Mouse (Mus musculus) heart, postnatal 0 days (tissue): Measurements from ENCODE around the gene Rhno1. TPM values are rescaled to one million over a fixed set of nuclear protein-coding genes. Genes with fewer than 3 reads are reported as not detected.

Source experiments
- ATAC-seq: fragments of 200-750 bp; cut with Nextera tagmentation; 2 replicates; pipeline ENCODE4 v1.8.0; 2017; ENCODE audit warnings: low read depth, moderate number of reproducible peaks, moderate library complexity; ENCODE audit not compliant: insufficient read depth
- DNase-seq: peaks from one replicate; pipeline ENCODE4 v3.0.0-alpha.2; 2016; ENCODE audit warnings: low spot score
- H3K27ac ChIP-seq: fragments of 300-500 bp; sonication (generic); 2 replicates; pipeline ENCODE4 v1.5.1; 2014; ENCODE audit warnings: low read depth, mild to moderate bottlenecking
- H3K27me3 ChIP-seq: fragments of 300-500 bp; sonication (generic); 2 replicates; pipeline ENCODE4 v1.6.1; 2014; ENCODE audit warnings: low read length, mixed read lengths; ENCODE audit not compliant: control insufficient read depth, insufficient read depth
- H3K36me3 ChIP-seq: fragments of 300-500 bp; sonication (generic); replicated peaks from 2 replicates; pipeline ENCODE4 v1.6.1; 2014; ENCODE audit warnings: low read length, mixed read lengths; ENCODE audit not compliant: control insufficient read depth, insufficient read depth
- H3K4me1 ChIP-seq: fragments of 300-500 bp; sonication (generic); 2 replicates; pipeline ENCODE4 v1.6.1; 2014; ENCODE audit warnings: antibody characterized with exemption; ENCODE audit not compliant: control insufficient read depth, insufficient read depth
- H3K4me2 ChIP-seq: fragments of 300-500 bp; sonication (generic); 2 replicates; pipeline ENCODE4 v1.6.1; 2014; ENCODE audit warnings: low read depth, mild to moderate bottlenecking, low read length, moderate library complexity
- H3K4me3 ChIP-seq: fragments of 300-500 bp; sonication (generic); 2 replicates; pipeline ENCODE4 v1.5.1; 2014; ENCODE audit warnings: low read depth, low read length
- H3K9ac ChIP-seq: fragments of 300-500 bp; sonication (generic); replicated peaks from 2 replicates; pipeline ENCODE4 v1.6.1; 2014; ENCODE audit warnings: low read depth, low read length, mixed read lengths
- H3K9me3 ChIP-seq: fragments of 300-500 bp; sonication (generic); replicated peaks from 2 replicates; pipeline ENCODE4 v1.6.1; 2016; ENCODE audit warnings: low read length; ENCODE audit not compliant: control insufficient read depth
- CTCF ChIP-seq: IDR thresholded peaks from 2 replicates; pipeline ENCODE4 v1.5.1; 2016; ENCODE audit warnings: antibody characterized with exemption, control low read depth, low read depth
- EP300 ChIP-seq: IDR thresholded peaks from 2 replicates; pipeline ENCODE4 v1.6.1; 2016; ENCODE audit warnings: antibody characterized with exemption, low read depth
- WGBS: fragments of 180-500 bp; shearing (Covaris S2); extraction: QIAGEN DNeasy Blood & Tissue Kit; methylation state at CpG from one replicate; pipeline ENCODE4 v1.1.7; 2014; 5-methylcytosine and 5-hydroxymethylcytosine counted together
- polyA plus RNA-seq: library from polyadenylated mRNA; unstranded; fragments of >200 nt; fragmentation: Nextera tagmentation; extraction: Ambion mirVana; gene quantifications from 2 replicates; pipeline ENCODE4 v1.2.1, GENCODE M21; 2015
- total RNA-seq: library from RNA; depleted of rRNA; stranded (reverse); fragments of >200 nt; gene quantifications from 2 replicates; pipeline ENCODE4 v1.2.3, GENCODE M21; 2014; ENCODE audit warnings: low replicate concordance

Gene Rhno1
- total and polyA plus RNA-seq, 2 experiments from 2014 or later: 22.6 to 34.7 TPM

- Histone ChIP-seq H3K27ac (no peak within 1 kb of the TSS), H3K36me3 (peaks cover 46% of the 10 kb centered on the region), H3K9me3 (no peaks in the 10 kb centered on the region), H3K27me3 (no peaks in the 10 kb centered on the region), H3K4me3 (no peak within 1 kb of the TSS), H3K4me1 (no peaks in the 10 kb centered on the region), H3K9ac (no peak within 1 kb of the TSS), H3K4me2 (no peak within 1 kb of the TSS)
- TF ChIP-seq CTCF: no peak
- TF ChIP-seq EP300: no peak
- DNase-seq (peak; percentile 43), ATAC-seq (peak; percentile 75)
- 37% methylated on average over 6 of the region's 6 CpGs for WGBS
Observed at GRCm38 (mm10) chr6:128375192-128375591, 12.5 kb upstream of the Rhno1 start, which contains the start of the genes Tex52 and Gm44596. TSS of gene Tex52 (plus strand) at chr6:128375456. TSS of gene Gm44596 (plus strand) at chr6:128375503.

- H3K27me3 ChIP-seq: no peaks in the 10 kb centered on the region
- TF ChIP-seq CTCF (no peak), EP300 (no peak)
- ATAC-seq (no peak), DNase-seq (no peak)
- 64% methylated on average over 5 of the region's 5 CpGs for WGBS
- H3K9ac ChIP-seq: no peak overlapping the region
- H3K27ac ChIP-seq: no peak overlapping the region
- no peak overlapping the region for H3K4me3 ChIP-seq
- no peaks in the 10 kb centered on the region for H3K9me3 ChIP-seq
- no peaks in the 10 kb centered on the region for H3K4me1 ChIP-seq
- peaks cover 84% of the 10 kb centered on the region for H3K36me3 ChIP-seq
- H3K4me2 ChIP-seq: no peak overlapping the region
Observed at GRCm38 (mm10) chr6:128370040-128370439, 7.3 kb upstream of the Rhno1 start.

- TF ChIP-seq EP300 (no peak), CTCF (no peak)
- Histone ChIP-seq H3K4me3 (no peak overlapping the region), H3K27me3 (no peaks in the 10 kb centered on the region), H3K9ac (no peak overlapping the region), H3K27ac (no peak overlapping the region), H3K36me3 (peaks cover 51% of the 10 kb centered on the region), H3K4me1 (peaks cover 13% of the 10 kb centered on the region; the same call in 1 of the 2 replicates), H3K9me3 (no peaks in the 10 kb centered on the region), H3K4me2 (no peak overlapping the region)
- no peak for DNase-seq
- WGBS: 82% methylated on average over 5 of the region's 5 CpGs
- ATAC-seq: no peak
Observed at GRCm38 (mm10) chr6:128366466-128366865, 3.8 kb upstream of the Rhno1 start.

- WGBS: 62% methylated on average over 6 of the region's 6 CpGs
Observed at GRCm38 (mm10) chr6:128364721-128365120, 2.0 kb upstream of the Rhno1 start.

GRCm38 (mm10) chr6:128363007-128363825, 505 bp upstream of the Rhno1 start:
- no peaks in the 10 kb centered on the region for H3K27me3 ChIP-seq
- DNase-seq: no peak

More at GRCm38 (mm10) chr6:128364721-128365120, 2.0 kb upstream of the Rhno1 start:
- Histone ChIP-seq H3K4me3 (no peak overlapping the region), H3K27me3 (no peaks in the 10 kb centered on the region), H3K36me3 (peaks cover 33% of the 10 kb centered on the region), H3K4me2 (no peak overlapping the region), H3K9ac (no peak overlapping the region), H3K27ac (no peak overlapping the region), H3K9me3 (no peaks in the 10 kb centered on the region), H3K4me1 (peaks cover 15% of the 10 kb centered on the region; the same call in 1 of the 2 replicates)
- no peak for DNase-seq
- ATAC-seq: no peak
- no peak for TF ChIP-seq CTCF
- TF ChIP-seq EP300: no peak

More at GRCm38 (mm10) chr6:128363007-128363825, 505 bp upstream of the Rhno1 start:
- H3K27ac ChIP-seq: peak overlapping the region; percentile 91
- no peaks in the 10 kb centered on the region for H3K9me3 ChIP-seq
- TF ChIP-seq CTCF: no peak
- TF ChIP-seq EP300: no peak
- peaks cover 26% of the 10 kb centered on the region for H3K36me3 ChIP-seq
- H3K4me3 ChIP-seq: peak overlapping the region; percentile 96
- peaks cover 15% of the 10 kb centered on the region; the same call in 1 of the 2 replicates for H3K4me1 ChIP-seq
- peak overlapping the region; percentile 99 for H3K4me2 ChIP-seq
- 1% methylated on average over 46 of the region's 46 CpGs for WGBS
- ATAC-seq: no peak
- H3K9ac ChIP-seq: peak overlapping the region; percentile 95
